Mouse (Mus musculus) midbrain, postnatal 0 days (tissue): Measurements from ENCODE around the gene Kmt5b. TPM values are rescaled to one million over a fixed set of nuclear protein-coding genes. Genes with fewer than 3 reads are reported as not detected.

Experiments
- ATAC-seq: fragments of 200-750 bp; cut with Nextera tagmentation; 2 replicates; pipeline ENCODE4 v1.8.0; 2017; ENCODE audit warnings: moderate number of reproducible peaks, mild to moderate bottlenecking, moderate TSS enrichment, moderate library complexity; ENCODE audit not compliant: low FRiP score
- DNase-seq: peaks from one replicate; pipeline ENCODE4 v3.0.0-alpha.2; 2015; ENCODE audit warnings: low spot score
- H3K27ac ChIP-seq: fragments of 300-500 bp; sonication (generic); 2 replicates; pipeline ENCODE4 v1.5.1; 2014; ENCODE audit warnings: low read depth, mild to moderate bottlenecking, low read length, mixed read lengths
- H3K27me3 ChIP-seq: fragments of 300-500 bp; sonication (generic); 2 replicates; pipeline ENCODE4 v1.6.1; 2014; ENCODE audit warnings: low read length, control low read depth, mixed read lengths; ENCODE audit not compliant: insufficient read depth
- H3K36me3 ChIP-seq: fragments of 300-500 bp; sonication (generic); 2 replicates; pipeline ENCODE4 v1.6.1; 2014; ENCODE audit warnings: low read length, control low read depth, mixed read lengths; ENCODE audit not compliant: insufficient read depth
- H3K4me1 ChIP-seq: fragments of 300-500 bp; sonication (generic); 2 replicates; pipeline ENCODE4 v1.6.1; 2014; ENCODE audit warnings: mild to moderate bottlenecking, control low read depth, antibody characterized with exemption, low read length, mixed read lengths; ENCODE audit not compliant: insufficient read depth
- H3K4me2 ChIP-seq: fragments of 300-500 bp; sonication (generic); 2 replicates; pipeline ENCODE4 v1.6.1; 2014; ENCODE audit warnings: low read depth, mild to moderate bottlenecking, low read length, mixed read lengths; ENCODE audit not compliant: poor library complexity, severe bottlenecking
- H3K4me3 ChIP-seq: fragments of 300-500 bp; sonication (generic); 2 replicates; pipeline ENCODE4 v1.5.1; 2014; ENCODE audit warnings: low read depth, mild to moderate bottlenecking, low read length, moderate library complexity
- H3K9ac ChIP-seq: fragments of 300-500 bp; sonication (generic); replicated peaks from 2 replicates; pipeline ENCODE4 v1.6.1; 2014; ENCODE audit warnings: mild to moderate bottlenecking, low read length, moderate library complexity, mixed read lengths; ENCODE audit not compliant: poor library complexity, severe bottlenecking
- H3K9me3 ChIP-seq: fragments of 300-500 bp; sonication (generic); 2 replicates; pipeline ENCODE4 v1.6.1; 2016; ENCODE audit warnings: low read length, control low read depth
- CTCF ChIP-seq: IDR thresholded peaks from 2 replicates; pipeline ENCODE4 v1.5.1; 2016; ENCODE audit warnings: antibody characterized with exemption, mild to moderate bottlenecking
- WGBS: fragments of 180-500 bp; shearing (Covaris S2); extraction: QIAGEN DNeasy Blood & Tissue Kit; methylation state at CpG from one replicate; pipeline ENCODE4 v1.1.7; 2014; 5-methylcytosine and 5-hydroxymethylcytosine counted together
- polyA plus RNA-seq: library from polyadenylated mRNA; unstranded; fragments of >200 nt; fragmentation: Nextera tagmentation; extraction: Ambion mirVana; gene quantifications from 2 replicates; pipeline ENCODE4 v1.2.1, GENCODE M21; 2015
- total RNA-seq: library from RNA; depleted of rRNA; stranded (reverse); fragments of >200 nt; gene quantifications from 2 replicates; pipeline ENCODE4 v1.2.3, GENCODE M21; 2014

Kmt5b gene
- total and polyA plus RNA-seq, 2 experiments from 2014 or later = 41.4 to 64.0 TPM

DNA sequence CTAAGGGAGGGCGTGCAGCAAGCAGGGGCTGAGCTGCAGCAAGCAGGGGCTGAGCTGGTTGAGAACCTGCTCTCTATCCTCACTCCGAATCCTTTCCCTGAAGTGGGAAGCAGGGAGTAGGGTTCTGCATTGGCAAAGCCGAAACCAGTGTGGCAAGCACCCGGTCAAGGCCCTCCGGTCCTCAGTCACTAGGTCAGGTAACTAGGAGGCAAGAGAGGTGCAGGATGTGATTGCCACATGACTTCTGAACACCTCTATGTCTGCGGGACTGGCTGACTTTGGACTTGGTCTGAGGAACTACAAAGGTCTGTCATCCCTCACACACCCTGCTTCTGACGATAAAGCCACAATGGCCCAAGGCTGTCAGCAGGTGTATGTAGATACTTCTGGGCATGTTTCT is 67.1 kb downstream of the Kmt5b start:
- DNase-seq (no peak), ATAC-seq (no peak)
- Histone ChIP-seq H3K4me1 (no peaks in the 10 kb centered on the region), H3K9me3 (no peaks in the 10 kb centered on the region), H3K27ac (no peak overlapping the region), H3K4me3 (no peak overlapping the region), H3K9ac (no peak overlapping the region), H3K27me3 (no peaks in the 10 kb centered on the region), H3K36me3 (no peaks in the 10 kb centered on the region), H3K4me2 (no peak overlapping the region)
- WGBS = 92% methylated on average over 7 of the region's 7 CpGs
- TF ChIP-seq CTCF = no peak

DNA sequence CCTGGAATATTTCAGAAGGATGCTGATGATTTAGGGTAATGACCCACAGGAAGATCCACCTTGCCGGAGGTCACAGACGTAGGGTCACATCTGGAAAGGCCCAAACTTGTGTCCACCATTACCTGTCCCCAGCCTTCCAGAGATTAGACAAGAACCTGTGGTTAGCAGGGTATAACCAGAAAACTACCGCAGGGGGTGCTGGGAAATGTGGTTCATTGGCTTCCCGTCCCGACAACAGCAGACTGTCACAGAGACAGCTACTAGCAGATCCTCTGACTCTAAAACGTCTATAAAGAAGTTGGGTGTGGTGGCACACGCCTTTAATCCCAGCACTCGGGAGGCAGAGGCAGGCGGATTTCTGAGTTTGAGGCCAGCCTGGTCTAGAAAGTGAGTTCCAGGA is 69.6 kb downstream of the Kmt5b start:
- Histone ChIP-seq H3K9ac (no peak overlapping the region), H3K36me3 (no peaks in the 10 kb centered on the region), H3K27me3 (no peaks in the 10 kb centered on the region), H3K27ac (no peak overlapping the region), H3K4me2 (no peak overlapping the region), H3K9me3 (no peaks in the 10 kb centered on the region), H3K4me3 (no peak overlapping the region), H3K4me1 (no peaks in the 10 kb centered on the region)
- WGBS = 91% methylated on average over 9 of the region's 9 CpGs
- no peak for TF ChIP-seq CTCF
- no peak for ATAC-seq
- no peak for DNase-seq

DNA sequence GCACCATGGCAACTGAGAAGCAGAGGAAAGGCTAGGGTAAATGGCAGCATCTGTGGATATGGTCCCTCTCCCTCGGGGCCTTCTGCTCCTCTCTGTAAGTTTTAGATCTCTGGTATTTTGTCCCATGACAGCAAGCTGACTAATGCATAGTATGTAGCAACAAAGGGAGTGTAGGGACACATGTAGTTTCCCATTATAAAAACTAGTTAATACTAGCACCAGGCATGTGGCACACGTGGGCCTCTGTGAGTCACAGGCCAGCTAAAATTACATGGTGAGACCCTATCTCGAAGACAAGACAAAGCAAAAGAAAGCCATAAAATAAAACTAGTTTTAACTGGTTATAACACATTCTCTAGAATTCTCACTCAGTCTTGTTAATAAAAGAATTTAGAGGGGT is 71.7 kb downstream of the Kmt5b start:
- DNase-seq = no peak
- no peak overlapping the region for H3K4me2 ChIP-seq
- WGBS = 75% methylated on average over 3 of the region's 3 CpGs
- no peaks in the 10 kb centered on the region for H3K36me3 ChIP-seq
- no peak overlapping the region for H3K9ac ChIP-seq
- no peaks in the 10 kb centered on the region for H3K27me3 ChIP-seq
- no peak overlapping the region for H3K4me3 ChIP-seq
- no peaks in the 10 kb centered on the region for H3K9me3 ChIP-seq
- H3K4me1 ChIP-seq = no peaks in the 10 kb centered on the region
- H3K27ac ChIP-seq = no peak overlapping the region
- ATAC-seq = no peak
- no peak for TF ChIP-seq CTCF

DNA sequence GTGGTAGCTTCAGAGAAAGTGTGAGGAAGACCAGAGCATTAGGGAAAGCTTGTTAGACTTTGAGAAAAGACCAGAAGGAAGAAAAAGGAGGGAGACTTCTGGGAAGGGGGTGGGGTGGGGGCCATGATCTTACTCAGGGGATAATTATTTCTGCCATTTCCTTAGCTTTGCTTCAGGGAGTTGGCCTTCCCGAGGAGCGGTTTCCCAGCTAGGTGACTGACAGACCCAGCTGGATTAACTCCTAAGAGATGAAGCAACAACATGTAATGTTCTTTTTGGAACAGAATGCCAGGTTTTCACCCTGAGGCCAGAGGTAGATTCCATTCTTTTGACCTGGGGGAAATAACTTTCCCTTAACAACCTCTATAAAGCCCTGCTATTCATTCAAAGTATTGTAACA is 72.5 kb downstream of the Kmt5b start:
- TF ChIP-seq CTCF = no peak
- ATAC-seq (no peak), DNase-seq (no peak)

DNA sequence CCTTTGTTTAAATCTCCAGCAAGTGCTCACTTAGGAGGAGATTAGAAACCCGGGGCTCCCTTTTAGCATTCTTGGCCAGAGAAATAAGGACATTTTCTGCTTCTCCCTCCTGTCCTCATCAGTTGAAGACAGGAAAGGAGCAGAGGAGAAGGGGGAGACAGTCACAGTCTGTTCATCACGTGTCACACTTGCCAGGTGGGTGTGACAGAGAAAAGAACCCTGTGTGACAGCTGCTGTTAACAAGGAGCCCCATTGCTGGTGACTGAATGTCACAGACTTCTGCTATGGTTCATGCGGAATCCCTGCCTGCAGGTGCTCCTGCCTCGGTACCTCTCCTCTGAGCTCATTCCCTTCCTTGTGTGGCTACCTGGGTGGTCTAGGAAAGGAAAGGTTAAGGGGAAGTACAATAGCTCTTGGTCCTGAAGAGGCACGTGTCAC is 73.0 kb downstream of the Kmt5b start:
- ATAC-seq = no peak
- TF ChIP-seq CTCF = no peak
- Histone ChIP-seq H3K36me3 (no peaks in the 10 kb centered on the region), H3K4me3 (no peak overlapping the region), H3K9ac (no peak overlapping the region), H3K27me3 (no peaks in the 10 kb centered on the region), H3K9me3 (no peaks in the 10 kb centered on the region), H3K4me2 (no peak overlapping the region), H3K27ac (no peak overlapping the region), H3K4me1 (no peaks in the 10 kb centered on the region)
- no peak for DNase-seq
- 53% methylated on average over 5 of the region's 5 CpGs for WGBS

More for the DNA sequence above, 72.5 kb downstream of the Kmt5b start:
- no peak overlapping the region for H3K4me3 ChIP-seq
- no peaks in the 10 kb centered on the region for H3K4me1 ChIP-seq
- no peak overlapping the region for H3K9ac ChIP-seq
- H3K27ac ChIP-seq = no peak overlapping the region
- no peaks in the 10 kb centered on the region for H3K36me3 ChIP-seq
- H3K27me3 ChIP-seq = no peaks in the 10 kb centered on the region
- WGBS = 57% methylated on average over 2 of the region's 2 CpGs
- H3K9me3 ChIP-seq = no peaks in the 10 kb centered on the region
- no peak overlapping the region for H3K4me2 ChIP-seq

DNA sequence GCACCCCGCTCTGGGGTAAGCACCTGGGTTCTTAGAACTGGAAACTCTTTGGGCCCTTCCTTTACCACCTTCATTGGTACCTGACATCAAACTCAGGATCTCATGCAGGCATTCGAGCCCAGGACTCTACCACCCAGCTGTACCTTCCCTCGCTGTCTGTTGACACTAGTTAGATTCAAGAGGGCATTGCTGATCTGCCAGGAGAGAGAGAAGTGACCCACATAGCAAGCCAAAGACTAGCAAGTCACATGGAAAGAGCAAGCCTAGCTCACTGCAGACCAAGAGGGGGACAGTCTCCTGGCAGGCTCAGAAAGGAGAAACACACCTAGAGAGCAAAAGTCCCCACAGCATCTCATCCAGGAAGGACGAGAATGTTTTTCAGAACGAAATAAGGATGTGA is 73.5 kb downstream of the Kmt5b start:
- Histone ChIP-seq H3K9ac (no peak overlapping the region), H3K27me3 (no peaks in the 10 kb centered on the region), H3K4me1 (no peaks in the 10 kb centered on the region), H3K27ac (no peak overlapping the region), H3K4me2 (no peak overlapping the region), H3K36me3 (no peaks in the 10 kb centered on the region), H3K4me3 (no peak overlapping the region), H3K9me3 (no peaks in the 10 kb centered on the region)
- DNase-seq (no peak), ATAC-seq (no peak)
- WGBS = 85% methylated on average over 5 of the region's 5 CpGs
- no peak for TF ChIP-seq CTCF
